Mouse (Mus musculus) C2C12 (cell line): ENCODE data around the gene Grik3. TPM values are rescaled to one million over a fixed set of nuclear protein-coding genes. Genes with fewer than 3 reads are reported as not detected.

ENCODE experiments used
- H3K27me3 ChIP-seq: one replicate; pipeline ENCODE4 v1.6.1; 2011; ENCODE audit not compliant: control insufficient read depth, insufficient read depth, insufficient read length
- H3K36me3 ChIP-seq: one replicate; pipeline ENCODE4 v1.6.1; 2011; ENCODE audit not compliant: control insufficient read depth, insufficient read depth
- H3K4me3 ChIP-seq: one replicate; pipeline ENCODE4 v1.5.1; 2011; ENCODE audit warnings: mild to moderate bottlenecking, control low read depth; ENCODE audit not compliant: poor library complexity, insufficient read depth, severe bottlenecking
- H3K79me2 ChIP-seq: one replicate; pipeline ENCODE4 v1.6.1; 2011; ENCODE audit not compliant: control insufficient read depth, insufficient read depth
- H3K79me3 ChIP-seq: one replicate; pipeline ENCODE4 v1.6.1; 2011; ENCODE audit warnings: low read depth, control low read depth
- H3ac ChIP-seq: one replicate; pipeline ENCODE3; 2011; ENCODE audit warnings: low read depth; ENCODE audit not compliant: control insufficient read depth, insufficient read length
- CEBPB ChIP-seq: IDR thresholded peaks from one replicate; pipeline ENCODE4 v1.6.1; 2011; ENCODE audit warnings: low read depth, mild to moderate bottlenecking, control low read depth, moderate library complexity
- CTCF ChIP-seq: IDR thresholded peaks from one replicate; pipeline ENCODE4 v1.5.1; 2011; ENCODE audit not compliant: control insufficient read depth, insufficient read depth, insufficient read length
- FOSL1 ChIP-seq: IDR thresholded peaks from one replicate; pipeline ENCODE4 v1.8.0; 2011; ENCODE audit warnings: mild to moderate bottlenecking, low read length; ENCODE audit not compliant: poor library complexity, insufficient read depth, severe bottlenecking
- MAX ChIP-seq: IDR thresholded peaks from one replicate; pipeline ENCODE4 v1.6.1; 2011; ENCODE audit warnings: mild to moderate bottlenecking, control low read depth
- MYOD1 ChIP-seq: IDR thresholded peaks from one replicate; pipeline ENCODE4 v1.6.1; 2011; ENCODE audit warnings: low read depth; ENCODE audit not compliant: control insufficient read depth, insufficient read length
- MYOG ChIP-seq: IDR thresholded peaks from one replicate; pipeline ENCODE4 v1.6.1; 2011; ENCODE audit not compliant: control insufficient read depth, insufficient read length; ENCODE audit errors: extremely low read depth
- USF1 ChIP-seq: IDR thresholded peaks from one replicate; pipeline ENCODE4 v1.6.1; 2011; ENCODE audit warnings: low read depth, mild to moderate bottlenecking, control low read depth, moderate library complexity
- polyA plus RNA-seq: library from polyadenylated mRNA; unstranded; fragments of >200 nt; fragmentation: generic; extraction: Trizol; gene quantifications from one replicate; pipeline ENCODE4 v1.2.1, GENCODE M21; 2012; ENCODE audit warnings: missing spikeins

The Grik3 gene
- polyA plus RNA-seq, 1 experiment: 0.01 TPM

GRCm38 (mm10) chr4:125565711-125566439 is 75.4 kb downstream of the Grik3 start:
- H3ac ChIP-seq: no peak overlapping the region
- no peaks in the 10 kb centered on the region for H3K27me3 ChIP-seq
- H3K4me3 ChIP-seq: no peak overlapping the region
- H3K79me3 ChIP-seq: no peaks in the 10 kb centered on the region
- H3K79me2 ChIP-seq: no peaks in the 10 kb centered on the region
- no peaks in the 10 kb centered on the region for H3K36me3 ChIP-seq
- no peak for TF ChIP-seq CEBPB
- no peak for TF ChIP-seq CTCF
- TF ChIP-seq MAX: no peak
- TF ChIP-seq MYOG: no peak
- no peak for TF ChIP-seq FOSL1
- no peak for TF ChIP-seq USF1
- TF ChIP-seq MYOD1: no peak

GRCm38 (mm10) chr4:125568210-125568609 is 77.7 kb downstream of the Grik3 start:
- no peak overlapping the region for H3K4me3 ChIP-seq
- TF ChIP-seq CEBPB (no peak), MYOD1 (no peak), USF1 (no peak), MAX (no peak), MYOG (no peak), FOSL1 (no peak)
- no peaks in the 10 kb centered on the region for H3K36me3 ChIP-seq
- no peaks in the 10 kb centered on the region for H3K79me2 ChIP-seq
- no peaks in the 10 kb centered on the region for H3K27me3 ChIP-seq
- no peaks in the 10 kb centered on the region for H3K79me3 ChIP-seq
- H3ac ChIP-seq: no peak overlapping the region

DNA sequence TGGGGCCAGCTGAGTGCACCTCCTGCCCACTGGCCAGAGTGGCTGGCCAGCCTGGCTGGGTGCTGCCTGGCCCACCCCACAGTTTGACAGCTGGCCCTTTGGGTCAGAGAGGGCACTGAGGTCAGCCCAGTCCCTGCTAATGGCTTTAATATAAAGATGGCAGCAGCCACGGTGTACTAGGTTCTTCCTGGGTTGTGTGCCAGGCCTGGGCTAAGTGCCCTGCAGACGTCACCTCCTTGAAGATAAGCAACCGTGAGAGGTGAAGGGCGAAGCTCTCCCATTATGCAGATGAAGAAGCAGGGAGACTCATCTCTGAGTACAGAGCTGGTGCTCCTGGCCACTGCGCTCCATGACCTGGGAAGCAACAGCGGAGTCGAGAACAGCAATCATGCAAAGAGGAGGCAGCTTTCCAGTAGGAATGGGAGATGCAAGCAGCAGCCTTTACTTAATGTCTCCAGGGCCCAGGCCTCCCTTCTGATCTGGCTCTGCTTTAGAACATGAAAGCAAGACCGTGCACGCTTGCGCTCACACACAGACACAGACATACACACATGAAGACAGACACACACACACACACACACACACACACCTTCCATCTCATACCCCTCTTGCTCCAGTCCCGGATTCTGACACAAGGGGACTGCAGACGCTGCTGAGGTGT is 81.3 kb downstream of the Grik3 start:
- H3K27me3 ChIP-seq: no peaks in the 10 kb centered on the region

DNA sequence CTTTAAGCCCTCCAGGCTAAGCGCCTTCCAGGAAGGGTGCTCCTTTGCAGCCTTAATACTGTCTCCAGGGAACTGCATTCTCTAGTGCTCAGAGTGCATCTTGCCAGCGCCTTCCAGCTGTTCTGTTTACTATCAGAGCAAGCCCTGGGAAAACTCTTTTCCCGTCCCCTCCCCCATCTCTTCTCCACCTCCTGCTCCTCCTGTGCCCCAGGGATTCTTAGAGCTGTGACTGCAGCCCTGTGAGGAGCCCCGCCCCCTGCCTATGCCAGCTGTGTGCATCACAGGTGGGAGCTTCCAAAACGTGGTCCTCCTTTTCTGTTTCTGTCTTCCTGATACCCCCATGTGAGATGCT is 81.8 kb downstream of the Grik3 start:
- H3K79me3 ChIP-seq: no peaks in the 10 kb centered on the region
- no peak for TF ChIP-seq MYOD1
- no peak overlapping the region for H3K4me3 ChIP-seq
- H3K36me3 ChIP-seq: no peaks in the 10 kb centered on the region
- H3K27me3 ChIP-seq: no peaks in the 10 kb centered on the region
- no peaks in the 10 kb centered on the region for H3K79me2 ChIP-seq
- H3ac ChIP-seq: no peak overlapping the region

More for the DNA sequence above, 81.3 kb downstream of the Grik3 start:
- TF ChIP-seq USF1 (no peak), CEBPB (no peak), FOSL1 (no peak), MYOD1 (no peak), CTCF (no peak), MYOG (no peak), MAX (no peak)
- Histone ChIP-seq H3K79me2 (no peaks in the 10 kb centered on the region), H3K4me3 (no peak overlapping the region), H3K79me3 (no peaks in the 10 kb centered on the region), H3ac (no peak overlapping the region), H3K36me3 (no peaks in the 10 kb centered on the region)

GRCm38 (mm10) chr4:125573000-125573399 is 82.5 kb downstream of the Grik3 start:
- Histone ChIP-seq H3K27me3 (no peaks in the 10 kb centered on the region), H3ac (no peak overlapping the region), H3K79me3 (no peaks in the 10 kb centered on the region), H3K4me3 (no peak overlapping the region), H3K36me3 (no peaks in the 10 kb centered on the region), H3K79me2 (no peaks in the 10 kb centered on the region)
- TF ChIP-seq MAX: no peak

- no peak for TF ChIP-seq MYOG
- TF ChIP-seq MYOD1: no peak
- TF ChIP-seq CTCF: no peak
- TF ChIP-seq CEBPB: no peak
- TF ChIP-seq FOSL1: no peak
- no peak for TF ChIP-seq MAX
- TF ChIP-seq USF1: no peak
These were observed 83.6 kb downstream of the Grik3 start for GRCm38 (mm10) chr4:125573951-125574675.

More at GRCm38 (mm10) chr4:125573951-125574675, 83.6 kb downstream of the Grik3 start:
- H3ac ChIP-seq: no peak overlapping the region
- H3K79me2 ChIP-seq: no peaks in the 10 kb centered on the region
- H3K36me3 ChIP-seq: no peaks in the 10 kb centered on the region
- no peaks in the 10 kb centered on the region for H3K79me3 ChIP-seq
- H3K27me3 ChIP-seq: no peaks in the 10 kb centered on the region
- H3K4me3 ChIP-seq: no peak overlapping the region
